Mouse (Mus musculus): ENCODE measurements around the gene Ackr4.

DNA sequence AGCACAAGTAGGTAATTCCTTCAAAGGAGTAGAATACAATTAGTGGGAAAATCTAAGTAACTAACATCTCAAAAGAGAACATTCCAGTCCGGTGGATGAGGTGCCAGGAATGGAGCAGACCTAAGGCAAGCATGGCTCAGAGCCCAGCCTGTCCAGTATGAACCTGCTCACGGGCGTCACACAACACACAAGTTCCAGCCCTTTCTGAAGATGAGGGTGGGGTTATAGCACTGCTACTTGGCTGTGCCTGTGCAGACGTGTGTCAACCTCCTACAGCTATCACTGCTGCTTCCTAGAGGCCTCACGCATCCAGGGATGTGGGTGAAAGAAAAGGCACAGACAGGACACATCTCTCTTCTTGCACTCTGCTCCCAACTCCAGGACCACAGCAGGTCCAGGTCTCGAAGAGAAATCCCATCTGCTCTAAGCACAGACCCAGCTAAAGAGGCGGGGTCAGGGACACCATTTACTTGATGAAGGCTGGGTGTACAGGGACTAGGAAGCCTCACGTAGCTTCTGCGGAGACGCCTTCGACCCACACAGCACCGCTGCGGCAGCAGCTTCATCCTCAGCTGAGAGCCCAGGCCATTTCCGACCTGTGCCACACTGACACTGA lies 28.5 kb upstream of the Ackr4 start:
- no peak for TF ChIP-seq EP300 (IDR thresholded peaks at IDR 0.05; ENCODE audit: low read depth)
- TF ChIP-seq CTCF (IDR thresholded peaks at IDR 0.05; ENCODE audit: low read depth) = no peak

All from heart, postnatal 0 days (tissue).